Mouse (Mus musculus) heart, adult 2 months (tissue): Measurements from ENCODE around the gene Irx2.

ENCODE experiments used
- CTCF ChIP-seq: fragments of 200-600 bp; IDR thresholded peaks from 2 replicates; pipeline ENCODE4 v1.8.1; 2022; ENCODE audit warnings: antibody characterized with exemption, mild to moderate bottlenecking, moderate library complexity
- POLR2A ChIP-seq: fragments of 200-500 bp; IDR thresholded peaks from 2 replicates; pipeline ENCODE4 v1.6.1; 2011; ENCODE audit warnings: mild to moderate bottlenecking, low read depth, low read length, control low read depth; ENCODE audit not compliant: insufficient read depth

DNA sequence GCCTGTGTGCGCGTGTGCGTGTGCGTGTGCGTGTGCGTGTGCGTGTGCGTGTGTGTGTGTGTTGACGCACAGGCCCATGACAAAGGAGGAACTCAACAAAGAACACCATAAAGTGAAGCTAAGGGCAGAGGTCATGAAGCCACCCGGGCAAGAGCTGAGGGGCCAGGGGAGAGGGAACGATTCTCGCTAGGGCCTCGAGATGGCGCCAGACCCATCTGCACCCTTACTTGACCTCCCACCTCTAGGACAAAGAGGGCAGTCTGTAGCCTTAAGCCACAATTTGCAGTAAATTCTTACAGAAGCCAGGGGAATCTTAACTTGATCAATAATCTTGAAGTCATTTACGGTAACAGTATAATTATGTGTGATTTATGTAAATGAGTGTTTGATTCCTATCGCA lies 19.9 kb upstream of the Irx2 start:
- TF ChIP-seq POLR2A: no peak
- TF ChIP-seq CTCF: 0 out of 2 replicates have a peak, but pooled peaks have one; percentile 6
